22 mouse cellular contexts compared by ENCODE assay signal in genomic region chr6:39581087-39581784, GRCm38 (mm10). TPM values are rescaled to one million over a fixed set of nuclear protein-coding genes. Genes with fewer than 3 reads are reported as not detected.
A peak's percentile ranks its signal among the peaks of the same experiment; 100 is the strongest.
DNase-seq lines count a peak whose midpoint lies in the region; ATAC-seq and TF ChIP-seq lines count a peak whose summit lies in the region.
"Had no signal": no experiment of that assay in that cellular context is flagged by ENCODE, and none has a peak within 500 bp of the region (broad histone marks: within the 10 kb centered on the region; RNA-seq: fewer than 3 reads in every experiment).

No protein-coding gene starts in this region.

- TF ChIP-seq EP300 in liver, embryonic 14.5 days (IDR thresholded peaks at IDR 0.05; ENCODE audit: low read depth) = peak; percentile 83

- H3K4me3 ChIP-seq in erythroblast, embryonic 14.5 days (replicated peaks) = peak overlapping the region; percentile 1
- no peak overlapping the region for H3K4me3 ChIP-seq in intestine, embryonic 16.5 days (ENCODE audit: low read length)
- no peak overlapping the region for H3K4me3 ChIP-seq in intestine, embryonic 15.5 days (replicated peaks)
- H3K4me3 ChIP-seq in liver, embryonic 14.5 days (ENCODE audit: insufficient read depth in 1 of 2, low read depth in 2 of 2, low read length in 2 of 2) = no peak overlapping the region
- H3K4me3 ChIP-seq: gastrocnemius, adult 2 months; heart, embryonic 15.5 days; limb, embryonic 10.5 days; midbrain, embryonic 10.5 days had no signal

- DNase-seq in liver, embryonic 14.5 days (ENCODE audit: low read depth in 3 of 3, low spot score in 3 of 3) = peak; percentile 59 to 67 (median 63)
- DNase-seq in urinary bladder, adult 18-20 months (ENCODE audit: low spot score in 2 of 2) = no peak
- DNase-seq in cerebellum, postnatal 10 days = no peak
- DNase-seq in adrenal gland, postnatal 10 days = no peak
- DNase-seq: adrenal gland, postnatal 14 days; cerebellum, adult 2 months; gastrocnemius, adult 2 months; kidney, adult 8-10 months; kidney, postnatal 25 days; lung, adult 18-20 months; right cerebral cortex, postnatal 4 days; thymus, postnatal 25 days had no signal

- TF ChIP-seq CTCF in liver, embryonic 14.5 days (IDR thresholded peaks at IDR 0.05; ENCODE audit: low read depth) = no peak

- WGBS in intestine, embryonic 16.5 days = 74% methylated on average over 7 of the region's 7 CpGs
- 83% methylated on average over 7 of the region's 7 CpGs for WGBS in intestine, embryonic 15.5 days
- 41% methylated on average over 7 of the region's 7 CpGs for WGBS in liver, embryonic 14.5 days (ENCODE audit: insufficient replicate concordance)

- no peaks in the 10 kb centered on the region for H3K27me3 ChIP-seq in erythroblast, embryonic 14.5 days (ENCODE audit: control insufficient read depth)
- H3K27me3 ChIP-seq in intestine, embryonic 16.5 days (replicated peaks; ENCODE audit: control insufficient read depth, insufficient read depth, low read length) = no peaks in the 10 kb centered on the region
- H3K27me3 ChIP-seq in intestine, embryonic 15.5 days (replicated peaks) = no peaks in the 10 kb centered on the region
- H3K27me3 ChIP-seq in liver, embryonic 14.5 days (ENCODE audit: control insufficient read depth, insufficient read depth, low read length) = no peaks in the 10 kb centered on the region
- H3K27me3 ChIP-seq: heart, embryonic 15.5 days had no signal

- ATAC-seq in erythroblast, adult 5-6 weeks (replicated peaks; ENCODE audit: low FRiP score, poor library complexity, severe bottlenecking) = no peak; the same call in 1 of the 2 replicates
- peak; percentile 33; the same call in 1 of the 2 replicates for ATAC-seq in intestine, embryonic 16.5 days
- ATAC-seq in intestine, embryonic 15.5 days = no peak
- ATAC-seq in liver, embryonic 14.5 days (ENCODE audit: insufficient read depth) = peak; percentile 96
- ATAC-seq: activated CD4-positive, CD25-positive, alpha-beta regulatory T cell, adult 4 months had no signal

- H3K9ac ChIP-seq in intestine, embryonic 16.5 days (ENCODE audit: low read depth, low read length) = no peak overlapping the region
- H3K9ac ChIP-seq in intestine, embryonic 15.5 days = no peak overlapping the region
- peak overlapping the region; percentile 47 for H3K9ac ChIP-seq in liver, embryonic 14.5 days (replicated peaks)
- H3K9ac ChIP-seq: heart, embryonic 15.5 days had no signal

- peaks cover 43% of the 10 kb centered on the region for H3K4me1 ChIP-seq in erythroblast, embryonic 14.5 days (ENCODE audit: control insufficient read depth)
- no peaks in the 10 kb centered on the region for H3K4me1 ChIP-seq in intestine, embryonic 16.5 days (ENCODE audit: control insufficient read depth, insufficient read depth, low read length)
- H3K4me1 ChIP-seq in intestine, embryonic 15.5 days (replicated peaks) = no peaks in the 10 kb centered on the region
- peaks cover 15% of the 10 kb centered on the region in 2 experiments for H3K4me1 ChIP-seq in liver, embryonic 14.5 days (replicated peaks; ENCODE audit: control insufficient read depth in 2 of 2, insufficient read depth in 2 of 2, low read length in 1 of 2)
- H3K4me1 ChIP-seq: heart, embryonic 15.5 days; limb, embryonic 10.5 days; midbrain, embryonic 10.5 days had no signal

- H3K36me3 ChIP-seq in erythroblast, embryonic 14.5 days (ENCODE audit: control insufficient read depth) = peaks cover 70% of the 10 kb centered on the region
- 0 out of 2 replicates have a peak, but pooled peaks cover 14% of the 10 kb centered on the region for H3K36me3 ChIP-seq in intestine, embryonic 16.5 days (ENCODE audit: control insufficient read depth, insufficient read depth, low read length)
- H3K36me3 ChIP-seq in intestine, embryonic 15.5 days = peaks cover 14% of the 10 kb centered on the region
- H3K36me3 ChIP-seq in liver, embryonic 14.5 days (replicated peaks; ENCODE audit: control insufficient read depth, insufficient read depth, low read depth) = no peaks in the 10 kb centered on the region; the same call in 1 of the 2 replicates

- no peak overlapping the region for H3K4me2 ChIP-seq in intestine, embryonic 16.5 days (ENCODE audit: low read depth, low read length)
- no peak overlapping the region for H3K4me2 ChIP-seq in intestine, embryonic 15.5 days (replicated peaks)
- peak overlapping the region; percentile 45 for H3K4me2 ChIP-seq in liver, embryonic 14.5 days (ENCODE audit: low read depth)
- H3K4me2 ChIP-seq: heart, embryonic 15.5 days had no signal

- H3K9me3 ChIP-seq in erythroblast, embryonic 14.5 days (ENCODE audit: control insufficient read depth, low read length) = no peaks in the 10 kb centered on the region
- no peaks in the 10 kb centered on the region for H3K9me3 ChIP-seq in intestine, embryonic 16.5 days (ENCODE audit: control insufficient read depth, low read length)
- H3K9me3 ChIP-seq in intestine, embryonic 15.5 days = no peaks in the 10 kb centered on the region
- no peaks in the 10 kb centered on the region for H3K9me3 ChIP-seq in liver, embryonic 14.5 days (ENCODE audit: control insufficient read depth, low read length)
- H3K9me3 ChIP-seq: heart, embryonic 15.5 days; limb, embryonic 10.5 days; midbrain, embryonic 10.5 days had no signal

- H3K27ac ChIP-seq in intestine, embryonic 16.5 days (ENCODE audit: low read length) = no peak overlapping the region
- no peak overlapping the region for H3K27ac ChIP-seq in intestine, embryonic 15.5 days
- H3K27ac ChIP-seq in liver, embryonic 14.5 days = peak overlapping the region; percentile 53
- H3K27ac ChIP-seq: gastrocnemius, adult 2 months; heart, embryonic 15.5 days; limb, embryonic 10.5 days; midbrain, embryonic 10.5 days had no signal

RNA-seq across cellular contexts. Expression of gene Gm42420, which starts 4.3 kb away (rescaled TPM):
- not detected in 2 replicates for polyA plus RNA-seq in erythroblast, embryonic 14.5 days (2012)
- total RNA-seq in erythroblast, adult 5-6 weeks (2015; ENCODE audit: low replicate concordance) = 5.2 and 6.7 TPM in 2 replicates
- total RNA-seq in erythroblast, adult 5-6 weeks (2017; ENCODE audit: low replicate concordance) = 2.1 TPM in 1 of 2 replicates, not detected in the other
- 1.5 and 2.1 TPM in 2 replicates for polyA plus RNA-seq in intestine, embryonic 16.5 days (2015; fragmentation: Nextera tagmentation; extraction: Ambion mirVana)
- polyA plus RNA-seq in intestine, embryonic 15.5 days (2015; fragmentation: Nextera tagmentation; extraction: Ambion mirVana) = 1.1 and 1.2 TPM in 2 replicates
- 0.87 and 1.6 TPM in 2 replicates for polyA plus RNA-seq in liver, embryonic 14.5 days (2012; rRNA removed)
- 2.1 and 2.5 TPM in 2 replicates for polyA plus RNA-seq in liver, embryonic 14.5 days (2014; fragmentation: Nextera tagmentation; extraction: Ambion mirVana)
- total RNA-seq in adrenal gland, postnatal 10 days (2021) = 1 to 10 TPM; 1.0 to 1.3 TPM
- total RNA-seq: midbrain, postnatal 0 days had no signal
- polyA plus RNA-seq: embryonic facial prominence, embryonic 11.5 days; heart, embryonic 15.5 days had no signal

RNA-seq across cellular contexts. Expression of gene Adck2, which starts 7.6 kb away (rescaled TPM):
- 0.23 and 0.31 TPM in 2 replicates for polyA plus RNA-seq in erythroblast, embryonic 14.5 days (2012)
- total RNA-seq in erythroblast, adult 5-6 weeks (2015; ENCODE audit: low replicate concordance) = 0.38 and 4.4 TPM in 2 replicates
- total RNA-seq in erythroblast, adult 5-6 weeks (2017; ENCODE audit: low replicate concordance) = 0.56 and 5.9 TPM in 2 replicates
- polyA plus RNA-seq in intestine, embryonic 16.5 days (2015; fragmentation: Nextera tagmentation; extraction: Ambion mirVana) = 30.5 and 30.8 TPM in 2 replicates
- 28.0 and 29.1 TPM in 2 replicates for polyA plus RNA-seq in intestine, embryonic 15.5 days (2015; fragmentation: Nextera tagmentation; extraction: Ambion mirVana)
- 2.2 and 3.1 TPM in 2 replicates for polyA plus RNA-seq in liver, embryonic 14.5 days (2012; rRNA removed)
- 6.7 and 7.8 TPM in 2 replicates for polyA plus RNA-seq in liver, embryonic 14.5 days (2014; fragmentation: Nextera tagmentation; extraction: Ambion mirVana)
- 10 to 100 TPM; 22.2 to 35.0 TPM for total RNA-seq in adrenal gland, postnatal 10 days (2021)

RNA-seq across cellular contexts. Expression of gene Ndufb2, which starts 11.1 kb away (rescaled TPM):
- 43.0 and 48.6 TPM in 2 replicates for polyA plus RNA-seq in erythroblast, embryonic 14.5 days (2012)
- 5.8 and 46.6 TPM in 2 replicates for total RNA-seq in erythroblast, adult 5-6 weeks (2015; ENCODE audit: low replicate concordance)
- 28.5 and 34.0 TPM in 2 replicates for total RNA-seq in erythroblast, adult 5-6 weeks (2017; ENCODE audit: low replicate concordance)
- 408 and 423 TPM in 2 replicates for polyA plus RNA-seq in intestine, embryonic 16.5 days (2015; fragmentation: Nextera tagmentation; extraction: Ambion mirVana)
- 378 and 432 TPM in 2 replicates for polyA plus RNA-seq in intestine, embryonic 15.5 days (2015; fragmentation: Nextera tagmentation; extraction: Ambion mirVana)
- 105 and 120 TPM in 2 replicates for polyA plus RNA-seq in liver, embryonic 14.5 days (2012; rRNA removed)
- 279 TPM in 2 replicates for polyA plus RNA-seq in liver, embryonic 14.5 days (2014; fragmentation: Nextera tagmentation; extraction: Ambion mirVana)
- 100 to 1,000 TPM; 335 to 373 TPM for total RNA-seq in adrenal gland, postnatal 10 days (2021)

RNA-seq across cellular contexts. Expression of gene Dennd2a, which starts 23.6 kb away (rescaled TPM):
- polyA plus RNA-seq in erythroblast, embryonic 14.5 days (2012) = not detected in 2 replicates
- total RNA-seq in erythroblast, adult 5-6 weeks (2015; ENCODE audit: low replicate concordance) = 1.3 TPM in 1 of 2 replicates, not detected in the other
- 0.43 and 0.70 TPM in 2 replicates for total RNA-seq in erythroblast, adult 5-6 weeks (2017; ENCODE audit: low replicate concordance)
- 6.5 and 8.1 TPM in 2 replicates for polyA plus RNA-seq in intestine, embryonic 16.5 days (2015; fragmentation: Nextera tagmentation; extraction: Ambion mirVana)
- polyA plus RNA-seq in intestine, embryonic 15.5 days (2015; fragmentation: Nextera tagmentation; extraction: Ambion mirVana) = 11.7 and 12.3 TPM in 2 replicates
- 1.3 and 1.4 TPM in 2 replicates for polyA plus RNA-seq in liver, embryonic 14.5 days (2012; rRNA removed)
- 1.0 and 1.7 TPM in 2 replicates for polyA plus RNA-seq in liver, embryonic 14.5 days (2014; fragmentation: Nextera tagmentation; extraction: Ambion mirVana)
- total RNA-seq in adrenal gland, postnatal 10 days (2021) = 10 to 100 TPM; 14.3 to 16.0 TPM

Comparison
In these comparisons a context has a peak if more than half of its experiments do, and no peak if none do; other contexts are left out.
1. ATAC-seq: peak in intestine, embryonic 16.5 days (single experiment) and liver, embryonic 14.5 days (single experiment); none in erythroblast, adult 5-6 weeks (single experiment) and intestine, embryonic 15.5 days (single experiment).
2. DNase-seq: peak in liver, embryonic 14.5 days (3 of 3); none in urinary bladder, adult 18-20 months (0 of 2), cerebellum, postnatal 10 days (0 of 2) and adrenal gland, postnatal 10 days (single experiment).